Mouse (Mus musculus): Measurements from ENCODE around the gene Mapkapk2.

The Mapkapk2 gene

GRCm38 (mm10) chr1:131080686-131081085, 16.9 kb downstream of the Mapkapk2 start:
- no peak for DNase-seq (ENCODE audit: low spot score in 2 of 2)

- peak in 1 of 2 experiments; percentile 41 for DNase-seq (ENCODE audit: low spot score in 2 of 2)
These were observed 17.9 kb downstream of the Mapkapk2 start for GRCm38 (mm10) chr1:131079762-131080161.

GRCm38 (mm10) chr1:131078761-131079330, 18.8 kb downstream of the Mapkapk2 start:
- DNase-seq (ENCODE audit: low spot score in 2 of 2) = no peak

GRCm38 (mm10) chr1:131075098-131075791, 22.4 kb downstream of the Mapkapk2 start:
- DNase-seq (ENCODE audit: low spot score in 2 of 2) = no peak

DNA sequence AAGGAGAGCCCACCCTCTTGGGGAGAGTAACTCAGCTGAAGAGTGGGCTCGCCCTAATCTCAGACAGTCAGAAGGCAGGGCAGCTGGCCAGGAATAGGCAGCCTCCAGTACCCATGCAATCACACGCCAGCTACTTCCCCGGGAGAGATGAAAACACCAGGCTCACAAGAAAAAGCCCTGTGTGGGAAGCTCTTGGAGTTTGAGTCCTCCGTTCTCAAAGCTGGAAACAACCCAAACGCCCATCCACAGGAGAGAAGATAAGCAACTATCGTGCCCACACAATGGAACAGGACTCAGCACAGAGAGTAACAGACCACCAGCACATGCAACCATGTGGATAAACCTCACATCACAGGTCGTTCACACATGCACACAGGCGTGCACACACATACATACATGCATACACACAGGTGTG, 23.1 kb downstream of the Mapkapk2 start:
- peak in 1 of 2 experiments; percentile 34 for DNase-seq (ENCODE audit: low spot score in 2 of 2)

DNA sequence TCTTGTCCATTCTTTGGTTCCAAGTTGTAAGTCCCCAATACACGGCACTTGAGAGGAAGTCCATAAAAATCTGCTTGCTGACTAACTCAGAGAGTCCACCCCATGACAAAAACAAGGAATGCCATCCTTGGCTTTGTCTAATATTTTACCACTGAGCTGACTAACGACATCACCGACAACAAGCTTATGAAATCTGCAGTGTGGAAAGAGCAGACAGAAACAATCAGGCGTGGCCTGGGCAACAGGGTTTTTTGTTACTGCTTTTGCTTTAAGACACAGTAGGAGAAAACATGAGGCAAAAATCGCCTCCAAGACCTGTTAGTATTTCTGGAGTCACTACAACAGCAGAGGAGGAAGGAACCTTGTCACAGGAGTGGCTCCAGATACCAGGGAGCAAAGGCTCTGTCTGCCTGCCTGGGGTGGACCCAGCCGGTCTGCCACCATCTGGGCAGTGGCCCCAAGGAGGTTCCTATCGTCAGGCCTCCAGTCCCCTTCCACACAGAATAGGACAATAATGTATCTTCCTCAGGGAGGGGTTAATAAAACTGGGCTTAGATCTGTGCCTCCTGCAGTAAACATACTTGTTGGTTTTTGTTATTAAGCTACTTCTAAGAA, 25.1 kb downstream of the Mapkapk2 start:
- no peak for DNase-seq (ENCODE audit: low spot score in 2 of 2)

DNA sequence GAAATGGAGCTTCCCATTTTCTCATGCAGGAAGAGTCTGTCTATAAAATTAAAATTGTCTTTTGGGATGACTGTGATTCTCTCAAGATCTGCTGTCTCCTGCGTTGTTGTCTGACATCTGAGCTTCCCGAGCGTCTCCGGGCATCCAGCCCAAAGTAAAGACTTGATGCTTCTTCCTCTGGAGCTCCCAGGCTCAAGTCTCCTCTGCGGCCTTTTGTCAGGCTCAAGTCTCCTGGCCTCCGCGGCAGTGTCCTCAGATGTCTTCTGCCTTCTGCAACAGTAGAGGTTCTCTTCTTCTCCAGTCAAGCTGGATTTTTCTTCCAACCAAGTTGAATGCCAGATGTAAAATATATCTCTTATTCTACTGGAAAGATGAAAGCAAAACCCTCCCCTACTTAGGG, 28.6 kb downstream of the Mapkapk2 start:
- no peak for DNase-seq (ENCODE audit: low spot score in 2 of 2)

GRCm38 (mm10) chr1:131068011-131068727, 29.5 kb downstream of the Mapkapk2 start:
- DNase-seq (ENCODE audit: low spot score in 2 of 2) = no peak

DNA sequence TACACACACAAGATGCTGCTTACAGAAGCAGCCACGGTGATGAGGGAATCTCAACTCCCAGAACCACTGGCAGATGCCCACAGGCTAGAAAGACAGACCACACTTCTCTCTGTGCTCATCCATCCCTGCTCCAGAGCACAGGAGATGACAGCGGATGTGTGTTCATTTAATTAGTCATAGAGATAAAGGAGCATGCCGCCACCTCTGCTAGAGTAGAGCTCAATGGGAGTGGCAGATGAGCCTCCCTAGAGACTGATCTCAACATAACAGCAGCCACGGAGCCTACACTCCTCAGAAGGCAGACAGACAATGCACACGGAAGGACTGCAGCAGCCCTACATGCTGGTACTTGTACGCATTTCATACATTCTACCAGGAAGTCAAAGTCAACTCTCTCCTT, 33.4 kb downstream of the Mapkapk2 start:
- no peak for DNase-seq (ENCODE audit: low spot score in 2 of 2)

- no peak for DNase-seq (ENCODE audit: low spot score in 2 of 2)
These were observed 34.8 kb downstream of the Mapkapk2 start for GRCm38 (mm10) chr1:131062821-131063220.

DNA sequence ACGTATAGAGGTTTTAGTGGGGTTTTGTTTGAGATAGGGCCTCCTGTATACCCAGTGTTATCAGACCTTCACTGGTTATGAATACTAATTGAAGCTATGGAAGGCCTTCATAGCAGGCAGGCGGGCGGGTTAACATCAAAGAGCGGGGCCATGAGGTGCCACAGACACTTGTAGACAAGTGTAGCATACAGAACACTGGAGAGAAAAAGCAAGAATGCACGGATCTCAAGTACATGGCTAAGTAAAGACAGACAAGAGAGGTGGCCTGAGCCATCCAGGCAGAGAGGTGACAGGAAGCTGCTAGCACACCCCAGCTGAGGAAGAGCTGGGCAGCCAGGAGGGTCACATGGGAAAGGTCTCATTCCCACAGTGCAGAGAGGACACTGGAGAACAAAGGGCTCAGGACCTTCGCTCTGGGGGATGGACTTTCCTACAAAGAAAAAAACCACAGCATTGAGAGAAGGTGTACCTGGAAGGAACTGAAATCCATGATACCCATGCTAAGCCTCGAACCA, 35.8 kb downstream of the Mapkapk2 start:
- no peak for DNase-seq (ENCODE audit: low spot score in 2 of 2)

DNA sequence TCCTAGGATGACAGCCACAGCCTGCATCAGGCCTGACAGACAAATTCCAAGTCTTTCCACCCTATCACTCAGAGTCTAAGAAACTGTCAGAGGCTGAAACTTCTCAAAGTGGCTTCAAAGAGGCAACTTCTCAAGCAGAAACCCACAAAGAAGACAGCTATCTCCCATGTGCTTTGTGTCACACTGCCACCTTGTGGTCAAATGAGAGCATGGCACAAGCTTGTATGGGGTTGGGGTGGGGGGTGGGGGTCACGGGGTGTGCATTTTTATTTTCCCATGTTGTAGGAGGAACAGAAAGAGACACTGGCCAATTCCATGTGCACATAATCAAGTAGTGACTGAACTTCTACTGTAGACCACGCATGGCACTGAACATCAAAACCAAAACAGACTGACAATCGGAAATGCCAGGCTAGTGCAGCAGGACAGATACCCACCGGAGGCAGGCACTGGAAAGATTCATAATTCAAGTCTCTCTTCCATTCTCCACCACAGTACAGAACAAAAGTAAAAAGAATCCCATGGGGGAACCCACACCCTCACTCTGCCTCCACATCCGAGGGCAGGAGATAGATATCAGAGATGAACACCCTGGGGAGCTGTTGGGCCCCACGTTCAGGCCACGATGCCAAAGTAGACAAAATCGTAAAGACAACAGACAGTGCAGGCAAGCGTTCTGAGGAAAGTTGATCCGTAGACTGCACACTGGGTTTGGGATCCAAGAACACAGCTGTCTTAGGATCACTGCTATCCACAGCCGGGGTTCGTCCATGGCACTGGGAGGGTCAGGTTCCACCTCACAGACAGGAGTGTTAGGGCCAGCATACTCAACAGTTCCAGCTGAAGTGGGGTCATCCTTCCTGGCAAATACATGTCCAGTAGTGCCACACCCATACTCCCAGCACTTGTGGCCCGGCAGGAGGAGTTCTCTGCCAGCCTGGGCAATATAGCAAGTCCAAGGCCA, 37.1 kb downstream of the Mapkapk2 start:
- DNase-seq (ENCODE audit: low spot score in 2 of 2) = peak; percentile 47 to 77

- DNase-seq (ENCODE audit: low spot score in 2 of 2) = no peak
These were observed 37.8 kb downstream of the Mapkapk2 start for GRCm38 (mm10) chr1:131059841-131060240.

DNA sequence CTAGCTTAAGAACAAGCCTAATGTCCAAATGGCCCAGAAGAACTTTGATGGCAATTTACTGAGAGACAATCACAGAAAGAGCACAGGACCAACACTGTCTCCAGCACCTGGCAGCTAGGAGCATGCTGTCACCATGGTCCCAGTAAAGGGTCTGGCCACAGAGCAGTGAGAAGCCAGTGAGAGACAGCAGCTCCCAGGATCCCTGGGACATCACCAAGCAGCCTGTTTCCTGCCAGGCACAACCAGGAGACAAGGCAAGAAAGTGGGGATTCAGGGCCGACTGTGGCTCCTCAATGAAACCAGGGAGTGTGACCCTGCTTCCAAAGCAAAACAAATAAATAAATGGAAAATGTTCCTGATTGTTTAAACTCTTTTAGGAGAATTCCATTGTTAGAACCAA, 38.2 kb downstream of the Mapkapk2 start:
- no peak for DNase-seq (ENCODE audit: low spot score in 2 of 2)

GRCm38 (mm10) chr1:131058431-131058830, 39.2 kb downstream of the Mapkapk2 start:
- DNase-seq (ENCODE audit: low spot score in 2 of 2) = no peak

DNA sequence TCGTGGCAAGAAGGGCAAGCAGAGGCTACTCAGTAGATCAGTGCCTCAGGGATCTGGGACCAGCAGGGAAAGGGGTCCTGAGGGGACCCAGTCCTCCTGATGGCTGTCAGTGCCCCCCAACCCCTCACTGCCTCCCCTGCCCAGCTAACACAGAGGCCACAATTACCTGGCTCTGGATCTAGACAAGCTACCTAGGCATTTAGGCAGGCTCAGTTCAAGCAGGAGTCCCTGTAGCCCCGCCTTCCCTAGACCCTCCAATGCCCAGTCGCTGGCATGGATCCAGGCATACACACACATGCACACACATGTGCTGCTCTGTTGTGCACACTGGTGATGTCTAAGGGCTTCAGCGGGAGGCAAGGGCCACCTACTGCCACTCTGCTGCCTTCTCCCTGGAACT, 43.4 kb downstream of the Mapkapk2 start:
- no peak for DNase-seq (ENCODE audit: low spot score in 2 of 2)

DNA sequence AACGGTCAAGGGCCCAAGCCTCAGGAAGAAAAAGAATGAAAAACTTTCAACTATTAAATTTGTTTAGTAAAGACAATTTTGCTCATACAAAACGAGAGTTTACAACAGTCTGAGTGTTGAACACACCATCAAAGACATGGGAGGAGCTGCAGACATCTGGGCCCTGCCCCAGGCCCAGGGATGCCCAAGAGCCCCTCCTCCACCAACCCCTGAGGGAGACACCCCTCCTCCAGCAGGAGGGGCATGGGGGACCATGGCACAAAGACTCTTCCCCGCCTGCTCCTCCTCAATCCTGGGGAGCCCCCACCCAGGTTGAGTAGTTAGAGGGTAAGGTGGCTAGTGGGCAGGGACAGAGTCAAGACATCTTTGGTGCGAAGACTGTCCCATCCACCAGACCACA, 44.0 kb downstream of the Mapkapk2 start:
- DNase-seq (ENCODE audit: low spot score in 2 of 2) = no peak

- peak in 1 of 2 experiments; percentile 38 for DNase-seq (ENCODE audit: low spot score in 2 of 2)
These were observed 44.4 kb downstream of the Mapkapk2 start for GRCm38 (mm10) chr1:131053239-131053638.

- no peak for DNase-seq (ENCODE audit: low spot score in 2 of 2)
These were observed 46.6 kb downstream of the Mapkapk2 start for GRCm38 (mm10) chr1:131051073-131051472.

DNA sequence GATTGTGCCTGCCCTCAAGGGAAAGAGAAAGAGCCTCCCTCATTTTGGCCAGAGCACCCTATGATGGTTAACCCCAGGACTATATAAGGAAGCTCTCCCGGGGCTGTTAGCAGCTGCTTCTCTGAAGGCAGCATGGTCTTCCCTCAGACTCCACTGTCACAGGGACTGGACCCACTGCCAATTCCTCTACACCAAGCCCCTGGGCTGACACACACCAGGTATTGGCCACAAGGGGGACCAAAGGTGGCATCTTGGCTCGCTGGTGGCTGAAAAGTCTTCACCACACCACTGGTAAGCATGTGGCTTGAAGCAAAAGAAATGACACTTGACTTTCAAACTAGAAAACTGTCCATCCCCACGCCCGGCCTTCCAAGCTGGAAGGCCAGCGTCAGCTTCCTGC, 47.0 kb downstream of the Mapkapk2 start:
- no peak for DNase-seq (ENCODE audit: low spot score in 2 of 2)

DNA sequence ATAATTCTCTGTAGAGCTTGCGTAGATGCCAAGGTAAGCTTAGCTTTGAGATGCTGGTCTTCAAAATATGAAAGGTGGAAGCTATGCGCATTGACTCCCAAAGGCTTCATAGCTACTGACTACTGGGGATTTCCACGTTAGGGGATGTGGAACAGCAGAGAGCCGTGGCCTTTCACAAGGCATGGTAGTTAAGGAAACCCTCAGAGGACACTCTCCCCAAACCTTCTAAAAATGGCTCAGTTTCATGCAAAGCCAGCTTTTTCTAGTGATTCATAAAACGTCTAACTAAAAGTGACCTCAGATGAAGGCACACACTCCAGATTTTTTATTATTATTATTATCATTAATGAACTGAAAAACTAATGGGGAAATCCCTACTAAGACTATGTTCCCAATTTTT, 47.6 kb downstream of the Mapkapk2 start:
- no peak for DNase-seq (ENCODE audit: low spot score in 2 of 2)

All from spleen, postnatal 4 days (tissue).